Comparison of ENCODE assay signal across 10 mouse cellular contexts in genomic region chr11:101003025-101003685, GRCm38 (mm10). TPM values are rescaled to one million over a fixed set of nuclear protein-coding genes. Genes with fewer than 3 reads are reported as not detected.
DNase-seq lines count a peak whose midpoint lies in the region; ATAC-seq and TF ChIP-seq lines count a peak whose summit lies in the region.
"Had no signal": no experiment of that assay in that cellular context is flagged by ENCODE, and none has a peak within 500 bp of the region (broad histone marks: within the 10 kb centered on the region; RNA-seq: fewer than 3 reads in every experiment).

No protein-coding gene starts in this region.

- H3K4me2 ChIP-seq in kidney, postnatal 0 days (ENCODE audit: low read length): no peak overlapping the region
- no peak overlapping the region for H3K4me2 ChIP-seq in midbrain, postnatal 0 days (ENCODE audit: low read depth, low read length, poor library complexity, severe bottlenecking)
- H3K4me2 ChIP-seq: heart, embryonic 13.5 days; hindbrain, embryonic 14.5 days had no signal

- peak; percentile 31 for DNase-seq in CD4-positive, CD25-positive, alpha-beta regulatory T cell, adult 2 months (ENCODE audit: low read depth, low spot score)
- peak; percentile 73 for DNase-seq in kidney, postnatal 0 days (ENCODE audit: low spot score)
- DNase-seq in midbrain, postnatal 0 days (ENCODE audit: low spot score): no peak
- no peak for DNase-seq in cerebellum, adult 9-10 months
- DNase-seq in right cerebral cortex, postnatal 4 days: no peak

- no peaks in the 10 kb centered on the region for H3K36me3 ChIP-seq in kidney, postnatal 0 days (ENCODE audit: insufficient read depth, low read length)
- H3K36me3 ChIP-seq in midbrain, postnatal 0 days (ENCODE audit: insufficient read depth, low read length): no peaks in the 10 kb centered on the region
- H3K36me3 ChIP-seq: heart, embryonic 13.5 days had no signal

- no peak for ATAC-seq in CD4-positive, CD25-positive, alpha-beta regulatory T cell, adult 4 months
- 0 out of 2 replicates have a peak, but pooled peaks have one; percentile 54 for ATAC-seq in kidney, postnatal 0 days (replicated peaks; ENCODE audit: low FRiP score, low read depth)
- ATAC-seq in megakaryocyte, adult 5-6 weeks (ENCODE audit: poor library complexity, severe bottlenecking): peak; percentile 26
- no peak for ATAC-seq in midbrain, postnatal 0 days (ENCODE audit: low FRiP score)

- H3K27ac ChIP-seq in bone marrow macrophage, adult 2 months (ENCODE audit: insufficient read depth, low read depth, low read length): peak overlapping the region; percentile 63
- H3K27ac ChIP-seq in kidney, postnatal 0 days: 0 out of 2 replicates have a peak overlapping the region, but pooled peaks have one; percentile 19
- no peak overlapping the region for H3K27ac ChIP-seq in midbrain, postnatal 0 days (ENCODE audit: low read depth, low read length)
- H3K27ac ChIP-seq: heart, embryonic 13.5 days; hindbrain, embryonic 14.5 days had no signal

- WGBS in kidney, postnatal 0 days: 29% methylated on average over 3 of the region's 3 CpGs
- WGBS in midbrain, postnatal 0 days: 44% methylated on average over 3 of the region's 3 CpGs

- no peaks in the 10 kb centered on the region for H3K27me3 ChIP-seq in kidney, postnatal 0 days (ENCODE audit: insufficient read depth, low read length)
- H3K27me3 ChIP-seq in midbrain, postnatal 0 days (ENCODE audit: insufficient read depth, low read length): 0 out of 2 replicates have a peak, but pooled peaks cover 3% of the 10 kb centered on the region

- no peak overlapping the region for H3K4me3 ChIP-seq in bone marrow macrophage, adult 2 months (ENCODE audit: insufficient read depth, low read length)
- H3K4me3 ChIP-seq in kidney, postnatal 0 days (replicated peaks; ENCODE audit: low read depth, low read length): no peak overlapping the region
- no peak overlapping the region for H3K4me3 ChIP-seq in midbrain, postnatal 0 days (ENCODE audit: low read depth, low read length)
- H3K4me3 ChIP-seq: heart, embryonic 13.5 days had no signal

- no peak for TF ChIP-seq CTCF in bone marrow macrophage, adult 2 months (IDR thresholded peaks at IDR 0.05; ENCODE audit: low read depth, low read length)
- no peak for TF ChIP-seq CTCF in kidney, postnatal 0 days (IDR thresholded peaks at IDR 0.05; ENCODE audit: low read depth)
- TF ChIP-seq CTCF in midbrain, postnatal 0 days (IDR thresholded peaks at IDR 0.05): no peak

- TF ChIP-seq POLR2A in bone marrow macrophage, adult 2 months (IDR thresholded peaks at IDR 0.05; ENCODE audit: borderline replicate concordance, low read depth, low read length): no peak

- no peaks in the 10 kb centered on the region for H3K9me3 ChIP-seq in kidney, postnatal 0 days (replicated peaks; ENCODE audit: low read length)
- no peaks in the 10 kb centered on the region for H3K9me3 ChIP-seq in midbrain, postnatal 0 days (ENCODE audit: low read length)
- H3K9me3 ChIP-seq: heart, embryonic 13.5 days had no signal

- H3K9ac ChIP-seq in kidney, postnatal 0 days (ENCODE audit: low read depth, low read length): no peak overlapping the region
- H3K9ac ChIP-seq in midbrain, postnatal 0 days (replicated peaks; ENCODE audit: low read length, poor library complexity, severe bottlenecking): no peak overlapping the region
- H3K9ac ChIP-seq: heart, embryonic 13.5 days; hindbrain, embryonic 14.5 days had no signal

- peaks cover 33% of the 10 kb centered on the region for H3K4me1 ChIP-seq in bone marrow macrophage, adult 2 months (ENCODE audit: control insufficient read depth, insufficient read depth, low read length)
- H3K4me1 ChIP-seq in kidney, postnatal 0 days (replicated peaks; ENCODE audit: insufficient read depth, low read length): no peaks in the 10 kb centered on the region; the same call in 1 of the 2 replicates
- H3K4me1 ChIP-seq in midbrain, postnatal 0 days (ENCODE audit: insufficient read depth, low read length): no peaks in the 10 kb centered on the region

RNA-seq across cellular contexts. Expression of gene Atp6v0a1, which starts 6.1 kb away (rescaled TPM):
- polyA plus RNA-seq in CD4-positive, CD25-positive, alpha-beta regulatory T cell, adult 4 months (2017; shearing (Covaris generic)): 10 to 100 TPM in 1 of 2 experiments, 1 to 10 TPM in 1; 7.0 to 15.7 TPM
- 163 and 186 TPM in 2 replicates for polyA plus RNA-seq in bone marrow macrophage, adult 2 months (2012; ENCODE audit: insufficient read depth, insufficient read length, missing spikeins)
- polyA plus RNA-seq in kidney, postnatal 0 days (2015; fragmentation: Nextera tagmentation; extraction: Ambion mirVana): 33.8 and 35.1 TPM in 2 replicates
- total RNA-seq in megakaryocyte, adult 5-6 weeks (2015): 40.2 and 42.9 TPM in 2 replicates
- 35.2 and 46.1 TPM in 2 replicates for total RNA-seq in megakaryocyte, adult 5-6 weeks (2017)
- 242 and 247 TPM in 2 replicates for total RNA-seq in midbrain, postnatal 0 days (2014; rRNA removed)
- 204 and 210 TPM in 2 replicates for polyA plus RNA-seq in midbrain, postnatal 0 days (2015; fragmentation: Nextera tagmentation; extraction: Ambion mirVana)

RNA-seq across cellular contexts. Expression of gene Cavin1, which starts 32.5 kb away (rescaled TPM):
- 1 to 10 TPM; 1.8 to 3.1 TPM for polyA plus RNA-seq in CD4-positive, CD25-positive, alpha-beta regulatory T cell, adult 4 months (2017; shearing (Covaris generic))
- 3.8 and 4.1 TPM in 2 replicates for polyA plus RNA-seq in bone marrow macrophage, adult 2 months (2012; ENCODE audit: insufficient read depth, insufficient read length, missing spikeins)
- 143 and 156 TPM in 2 replicates for polyA plus RNA-seq in kidney, postnatal 0 days (2015; fragmentation: Nextera tagmentation; extraction: Ambion mirVana)
- total RNA-seq in megakaryocyte, adult 5-6 weeks (2015): not detected in 2 replicates
- total RNA-seq in megakaryocyte, adult 5-6 weeks (2017): 0.15 TPM in 1 of 2 replicates, not detected in the other
- total RNA-seq in midbrain, postnatal 0 days (2014; rRNA removed): 24.8 and 26.0 TPM in 2 replicates
- polyA plus RNA-seq in midbrain, postnatal 0 days (2015; fragmentation: Nextera tagmentation; extraction: Ambion mirVana): 46.0 and 47.5 TPM in 2 replicates

Comparison
In these comparisons a context has a peak if more than half of its experiments do, and no peak if none do; other contexts are left out.
1. DNase-seq: peak in CD4-positive, CD25-positive, alpha-beta regulatory T cell, adult 2 months (single experiment) and kidney, postnatal 0 days (single experiment); none in midbrain, postnatal 0 days (single experiment), cerebellum, adult 9-10 months (single experiment) and right cerebral cortex, postnatal 4 days (single experiment).
2. ATAC-seq: peak in kidney, postnatal 0 days (single experiment) and megakaryocyte, adult 5-6 weeks (single experiment); none in CD4-positive, CD25-positive, alpha-beta regulatory T cell, adult 4 months (single experiment) and midbrain, postnatal 0 days (single experiment).